ENCODE assay signal across 17 mouse cellular contexts in the genomic region with DNA sequence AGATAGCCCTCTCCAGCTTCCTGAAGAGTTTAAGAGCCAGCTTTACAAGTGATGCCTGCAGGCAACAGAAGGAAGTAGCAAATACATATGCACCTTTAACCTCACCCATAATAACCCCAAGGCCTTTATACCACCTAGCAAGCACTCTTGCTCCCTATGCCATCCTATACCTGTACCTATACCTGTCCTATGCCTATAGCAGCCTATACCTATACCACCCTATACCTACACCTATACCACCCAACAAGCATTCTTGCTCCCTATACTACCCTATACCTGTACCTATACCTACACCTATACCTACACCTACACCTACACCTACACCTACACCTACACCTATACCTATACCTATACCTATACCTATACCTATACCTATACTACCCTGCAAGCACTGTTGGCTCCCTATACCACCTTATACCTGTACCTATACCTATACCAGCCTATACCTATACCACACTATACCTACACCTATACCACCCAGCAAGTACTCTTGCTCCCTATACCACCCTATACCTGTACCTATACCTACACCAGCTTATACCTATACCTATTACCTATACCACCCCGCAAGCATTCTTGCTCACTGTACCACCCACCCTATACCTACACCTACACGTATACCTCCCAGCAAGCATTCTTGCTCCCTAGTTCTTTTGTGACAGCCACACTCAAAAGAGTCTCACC.
A peak's percentile ranks its signal among the peaks of the same experiment; 100 is the strongest.
DNase-seq lines count a peak whose midpoint lies in the region; ATAC-seq and TF ChIP-seq lines count a peak whose summit lies in the region.
"Had no signal": no experiment of that assay in that cellular context is flagged by ENCODE, and none has a peak within 500 bp of the region (broad histone marks: within the 10 kb centered on the region; RNA-seq: fewer than 3 reads in every experiment).

No protein-coding gene starts in this region.

- H3K4me1 ChIP-seq in forebrain, embryonic 15.5 days = no peaks in the 10 kb centered on the region
- no peaks in the 10 kb centered on the region for H3K4me1 ChIP-seq in forebrain, embryonic 11.5 days (replicated peaks; ENCODE audit: control insufficient read depth, insufficient read depth, low read length)
- no peaks in the 10 kb centered on the region for H3K4me1 ChIP-seq in liver, embryonic 13.5 days (replicated peaks)
- H3K4me1 ChIP-seq in liver, postnatal 0 days (ENCODE audit: insufficient read depth) = no peaks in the 10 kb centered on the region
- H3K4me1 ChIP-seq in embryonic facial prominence, embryonic 14.5 days (ENCODE audit: control insufficient read depth, insufficient read depth, low read length) = no peaks in the 10 kb centered on the region
- no peaks in the 10 kb centered on the region for H3K4me1 ChIP-seq in midbrain, embryonic 11.5 days (ENCODE audit: control insufficient read depth, insufficient read depth, low read length)
- H3K4me1 ChIP-seq: embryonic facial prominence, embryonic 13.5 days; stomach, embryonic 15.5 days had no signal

- ATAC-seq in forebrain, embryonic 15.5 days (replicated peaks) = peak; percentile 51; the same call in 1 of the 2 replicates
- no peak for ATAC-seq in forebrain, embryonic 11.5 days (replicated peaks; ENCODE audit: low FRiP score)
- 0 out of 2 replicates have a peak, but pooled peaks have one; percentile 20 for ATAC-seq in liver, embryonic 13.5 days (ENCODE audit: low read depth)
- ATAC-seq in liver, postnatal 0 days = no peak
- ATAC-seq in embryonic facial prominence, embryonic 14.5 days (ENCODE audit: low read depth) = peak; percentile 35; the same call in 1 of the 2 replicates
- peak; percentile 71 for ATAC-seq in midbrain, embryonic 11.5 days (ENCODE audit: low FRiP score)
- ATAC-seq: forebrain, embryonic 14.5 days had no signal

- no peak for DNase-seq in forebrain, embryonic 11.5 days (ENCODE audit: low spot score)
- no peak for DNase-seq in liver, embryonic 13.5 days
- no peak for DNase-seq in liver, postnatal 0 days
- DNase-seq in embryonic facial prominence, embryonic 14.5 days (ENCODE audit: low spot score) = no peak
- no peak for DNase-seq in midbrain, embryonic 11.5 days (ENCODE audit: low spot score, missing footprints)
- DNase-seq in cerebellum, postnatal 10 days = no peak
- no peak for DNase-seq in heart, adult 11 months
- DNase-seq: adrenal gland, postnatal 10 days; cerebellum, adult 18-20 months; kidney, adult 8-10 months; lung, postnatal 10 days; spleen, adult 18-20 months had no signal

- no peak overlapping the region for H3K9ac ChIP-seq in forebrain, embryonic 15.5 days (replicated peaks)
- no peak overlapping the region for H3K9ac ChIP-seq in forebrain, embryonic 11.5 days (ENCODE audit: low read length)
- no peak overlapping the region for H3K9ac ChIP-seq in liver, embryonic 13.5 days
- no peak overlapping the region for H3K9ac ChIP-seq in liver, postnatal 0 days (replicated peaks)
- H3K9ac ChIP-seq in embryonic facial prominence, embryonic 14.5 days (ENCODE audit: low read depth, low read length) = no peak overlapping the region
- no peak overlapping the region for H3K9ac ChIP-seq in midbrain, embryonic 11.5 days (ENCODE audit: low read length)
- H3K9ac ChIP-seq: embryonic facial prominence, embryonic 13.5 days; heart, embryonic 13.5 days; stomach, embryonic 15.5 days had no signal

- TF ChIP-seq CTCF in liver, postnatal 0 days (IDR thresholded peaks at IDR 0.05; ENCODE audit: low read depth) = no peak

- no peaks in the 10 kb centered on the region for H3K36me3 ChIP-seq in forebrain, embryonic 15.5 days
- no peaks in the 10 kb centered on the region for H3K36me3 ChIP-seq in forebrain, embryonic 11.5 days (ENCODE audit: control insufficient read depth, insufficient read depth, low read length)
- H3K36me3 ChIP-seq in liver, embryonic 13.5 days = no peaks in the 10 kb centered on the region
- H3K36me3 ChIP-seq in liver, postnatal 0 days (replicated peaks; ENCODE audit: insufficient read depth, low read length) = no peaks in the 10 kb centered on the region
- H3K36me3 ChIP-seq in embryonic facial prominence, embryonic 14.5 days (ENCODE audit: control insufficient read depth, insufficient read depth, low read length) = no peaks in the 10 kb centered on the region
- H3K36me3 ChIP-seq in midbrain, embryonic 11.5 days (ENCODE audit: control insufficient read depth, insufficient read depth, low read length) = no peaks in the 10 kb centered on the region
- H3K36me3 ChIP-seq: embryonic facial prominence, embryonic 13.5 days; heart, embryonic 13.5 days; stomach, embryonic 15.5 days had no signal

- no peak overlapping the region for H3K4me2 ChIP-seq in forebrain, embryonic 15.5 days (replicated peaks)
- no peak overlapping the region for H3K4me2 ChIP-seq in forebrain, embryonic 11.5 days (ENCODE audit: low read depth, low read length, severe bottlenecking)
- H3K4me2 ChIP-seq in liver, embryonic 13.5 days = no peak overlapping the region
- H3K4me2 ChIP-seq in liver, postnatal 0 days (ENCODE audit: low read depth, low read length) = no peak overlapping the region
- no peak overlapping the region for H3K4me2 ChIP-seq in embryonic facial prominence, embryonic 14.5 days (ENCODE audit: low read depth, low read length)
- H3K4me2 ChIP-seq in midbrain, embryonic 11.5 days = no peak overlapping the region
- H3K4me2 ChIP-seq: embryonic facial prominence, embryonic 13.5 days; heart, embryonic 13.5 days; stomach, embryonic 15.5 days had no signal

- H3K9me3 ChIP-seq in forebrain, embryonic 15.5 days = no peaks in the 10 kb centered on the region
- no peaks in the 10 kb centered on the region for H3K9me3 ChIP-seq in forebrain, embryonic 11.5 days (ENCODE audit: control insufficient read depth, low read length)
- H3K9me3 ChIP-seq in liver, embryonic 13.5 days (replicated peaks) = no peaks in the 10 kb centered on the region
- H3K9me3 ChIP-seq in liver, postnatal 0 days (ENCODE audit: low read length) = no peaks in the 10 kb centered on the region
- no peaks in the 10 kb centered on the region for H3K9me3 ChIP-seq in embryonic facial prominence, embryonic 14.5 days (ENCODE audit: control insufficient read depth, low read length)
- H3K9me3 ChIP-seq in midbrain, embryonic 11.5 days (ENCODE audit: control insufficient read depth, low read length) = no peaks in the 10 kb centered on the region
- H3K9me3 ChIP-seq: embryonic facial prominence, embryonic 13.5 days; heart, embryonic 13.5 days; stomach, embryonic 15.5 days had no signal

- 93% methylated on average over 2 of the region's 2 CpGs for WGBS in forebrain, embryonic 15.5 days
- 88% methylated on average over 2 of the region's 2 CpGs for WGBS in forebrain, embryonic 11.5 days
- 70% methylated on average over 2 of the region's 2 CpGs for WGBS in liver, embryonic 13.5 days (ENCODE audit: insufficient replicate concordance)
- WGBS in liver, postnatal 0 days (ENCODE audit: insufficient replicate concordance) = 76% methylated on average over 2 of the region's 2 CpGs
- WGBS in embryonic facial prominence, embryonic 14.5 days = 93% methylated on average over 2 of the region's 2 CpGs
- WGBS in midbrain, embryonic 11.5 days = 87% methylated on average over 2 of the region's 2 CpGs

- no peak overlapping the region for H3K4me3 ChIP-seq in forebrain, embryonic 15.5 days
- no peak overlapping the region for H3K4me3 ChIP-seq in forebrain, embryonic 11.5 days (ENCODE audit: low read depth, low read length)
- H3K4me3 ChIP-seq in liver, embryonic 13.5 days (replicated peaks) = no peak overlapping the region
- no peak overlapping the region for H3K4me3 ChIP-seq in liver, postnatal 0 days (ENCODE audit: low read depth, low read length)
- H3K4me3 ChIP-seq in embryonic facial prominence, embryonic 14.5 days (ENCODE audit: low read depth, low read length) = no peak overlapping the region
- no peak overlapping the region for H3K4me3 ChIP-seq in midbrain, embryonic 11.5 days (ENCODE audit: low read depth, low read length)
- H3K4me3 ChIP-seq: embryonic facial prominence, embryonic 13.5 days; heart, embryonic 13.5 days; stomach, embryonic 15.5 days had no signal

- no peaks in the 10 kb centered on the region for H3K27me3 ChIP-seq in forebrain, embryonic 15.5 days
- H3K27me3 ChIP-seq in forebrain, embryonic 11.5 days (ENCODE audit: control insufficient read depth, insufficient read depth, low read length) = no peaks in the 10 kb centered on the region
- H3K27me3 ChIP-seq in liver, embryonic 13.5 days = no peaks in the 10 kb centered on the region
- H3K27me3 ChIP-seq in liver, postnatal 0 days (ENCODE audit: insufficient read depth, low read length) = no peaks in the 10 kb centered on the region
- no peaks in the 10 kb centered on the region for H3K27me3 ChIP-seq in embryonic facial prominence, embryonic 14.5 days (replicated peaks; ENCODE audit: control insufficient read depth, insufficient read depth, low read length)
- H3K27me3 ChIP-seq in midbrain, embryonic 11.5 days (ENCODE audit: control insufficient read depth, insufficient read depth, low read length) = no peaks in the 10 kb centered on the region
- H3K27me3 ChIP-seq: embryonic facial prominence, embryonic 13.5 days; heart, embryonic 13.5 days; stomach, embryonic 15.5 days had no signal

- H3K27ac ChIP-seq in forebrain, embryonic 15.5 days (replicated peaks) = no peak overlapping the region
- no peak overlapping the region for H3K27ac ChIP-seq in forebrain, embryonic 11.5 days (ENCODE audit: low read depth, low read length)
- no peak overlapping the region for H3K27ac ChIP-seq in liver, embryonic 13.5 days
- no peak overlapping the region for H3K27ac ChIP-seq in liver, postnatal 0 days (ENCODE audit: low read depth)
- H3K27ac ChIP-seq in embryonic facial prominence, embryonic 14.5 days (replicated peaks; ENCODE audit: low read depth, low read length) = no peak overlapping the region
- no peak overlapping the region for H3K27ac ChIP-seq in midbrain, embryonic 11.5 days (ENCODE audit: low read depth, low read length)
- H3K27ac ChIP-seq: embryonic facial prominence, embryonic 13.5 days; heart, embryonic 13.5 days; stomach, embryonic 15.5 days had no signal

- no peak for TF ChIP-seq EP300 in liver, postnatal 0 days (IDR thresholded peaks at IDR 0.05; ENCODE audit: low read depth)

Comparison
In these comparisons a context has a peak if more than half of its experiments do, and no peak if none do; other contexts are left out.
1. ATAC-seq: peak in forebrain, embryonic 15.5 days (single experiment), liver, embryonic 13.5 days (single experiment), embryonic facial prominence, embryonic 14.5 days (single experiment) and midbrain, embryonic 11.5 days (single experiment); none in forebrain, embryonic 11.5 days (single experiment) and liver, postnatal 0 days (single experiment).